Mouse (Mus musculus): ENCODE data around the gene Nuak1.

Nuak1 gene

GRCm38 (mm10) chr10:84377956-84378355 is 62.4 kb downstream of the Nuak1 start:
- no peak for DNase-seq

- DNase-seq, result no peak
Measured at GRCm38 (mm10) chr10:84376346-84376745, 64.1 kb downstream of the Nuak1 start.

GRCm38 (mm10) chr10:84374996-84375395 is 65.4 kb downstream of the Nuak1 start:
- DNase-seq, result no peak

- DNase-seq, result no peak
Measured at GRCm38 (mm10) chr10:84373476-84373875, 66.9 kb downstream of the Nuak1 start.

- no peak for DNase-seq
Measured at GRCm38 (mm10) chr10:84372161-84373095, 68.0 kb downstream of the Nuak1 start.

- no peak for DNase-seq
Measured at GRCm38 (mm10) chr10:84371681-84372160, 68.7 kb downstream of the Nuak1 start.

- DNase-seq, result no peak
Measured at GRCm38 (mm10) chr10:84371230-84371629, 69.2 kb downstream of the Nuak1 start.

GRCm38 (mm10) chr10:84369646-84370314 is 70.6 kb downstream of the Nuak1 start:
- DNase-seq, result no peak

- no peak for DNase-seq
Measured at GRCm38 (mm10) chr10:84368185-84368584, 72.2 kb downstream of the Nuak1 start.

- no peak for DNase-seq
Measured at GRCm38 (mm10) chr10:84365166-84365865, 75.1 kb downstream of the Nuak1 start.

GRCm38 (mm10) chr10:84363833-84364232 is 76.6 kb downstream of the Nuak1 start:
- DNase-seq, result no peak

GRCm38 (mm10) chr10:84360953-84361352 is 79.4 kb downstream of the Nuak1 start:
- no peak for DNase-seq

GRCm38 (mm10) chr10:84360391-84360790 is 80.0 kb downstream of the Nuak1 start:
- DNase-seq, result no peak

- no peak for DNase-seq
Measured at GRCm38 (mm10) chr10:84358738-84359120, 81.7 kb downstream of the Nuak1 start.

GRCm38 (mm10) chr10:84357997-84358737 is 82.2 kb downstream of the Nuak1 start:
- no peak for DNase-seq

GRCm38 (mm10) chr10:84357593-84357992 is 82.8 kb downstream of the Nuak1 start:
- DNase-seq, result no peak

GRCm38 (mm10) chr10:84354323-84354722 is 86.1 kb downstream of the Nuak1 start:
- DNase-seq, result no peak

- DNase-seq, result no peak
Measured at GRCm38 (mm10) chr10:84345730-84346129, 94.7 kb downstream of the Nuak1 start.

GRCm38 (mm10) chr10:84343536-84343935 is 96.9 kb downstream of the Nuak1 start:
- no peak for DNase-seq

- DNase-seq, result no peak
Measured at GRCm38 (mm10) chr10:84339456-84339855, 100.9 kb downstream of the Nuak1 start.

- no peak for DNase-seq
Measured at GRCm38 (mm10) chr10:84338752-84339151, 101.6 kb downstream of the Nuak1 start.

- no peak for DNase-seq
Measured at GRCm38 (mm10) chr10:84335441-84335840, 105.0 kb downstream of the Nuak1 start.
